Mouse (Mus musculus) lung, postnatal 0 days (tissue): ENCODE data around the gene Jazf1.

Experiments used
- CTCF ChIP-seq: IDR thresholded peaks from 2 replicates; pipeline ENCODE4 v1.5.1; 2016; ENCODE audit warnings: antibody characterized with exemption, mild to moderate bottlenecking
- EP300 ChIP-seq: IDR thresholded peaks from 2 replicates; pipeline ENCODE4 v1.6.1; 2016; ENCODE audit warnings: antibody characterized with exemption, mild to moderate bottlenecking, control low read depth

GRCm38 (mm10) chr6:53066978-53067377, 1.5 kb downstream of the Jazf1 start:
- no peak for TF ChIP-seq CTCF
- TF ChIP-seq EP300, result no peak
